Mouse (Mus musculus) c-Kit-negative CD71-positive TER-119-positive erythroid progenitor cells, embryonic 14.5 days (primary cell): Measurements from ENCODE around the gene Engase.

ENCODE experiments used
- DNase-seq: peaks from one replicate; pipeline ENCODE4 v3.0.0-alpha.2; 2013; ENCODE audit warnings: low read depth, low spot score

Gene Engase

GRCm38 (mm10) chr11:118523496-118524145 lies 47.0 kb downstream of the Engase start:
- DNase-seq = no peak

DNA sequence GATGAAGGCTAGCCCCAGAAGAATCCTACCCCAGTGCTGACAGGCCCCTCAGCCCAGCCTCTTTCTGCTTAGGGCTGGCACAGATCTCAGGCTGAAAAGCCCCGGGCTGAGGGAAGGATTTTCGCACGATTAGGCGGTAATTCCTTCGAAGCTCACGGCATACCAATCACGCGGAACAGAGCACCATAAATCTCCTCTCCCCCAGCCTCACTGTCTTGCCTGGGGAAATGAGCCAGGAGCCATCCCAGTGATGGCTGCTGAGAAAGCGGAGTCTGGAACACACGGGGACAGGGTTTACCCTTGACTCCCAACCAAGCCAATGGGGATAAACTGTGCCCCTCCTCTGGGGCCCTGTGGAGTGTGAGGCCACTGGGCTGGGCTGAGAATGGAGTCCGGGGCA lies 48.4 kb downstream of the Engase start:
- DNase-seq = no peak

GRCm38 (mm10) chr11:118528761-118529160 lies 52.1 kb downstream of the Engase start:
- no peak for DNase-seq

- no peak for DNase-seq
These were observed 53.7 kb downstream of the Engase start for GRCm38 (mm10) chr11:118530313-118530712.

DNA sequence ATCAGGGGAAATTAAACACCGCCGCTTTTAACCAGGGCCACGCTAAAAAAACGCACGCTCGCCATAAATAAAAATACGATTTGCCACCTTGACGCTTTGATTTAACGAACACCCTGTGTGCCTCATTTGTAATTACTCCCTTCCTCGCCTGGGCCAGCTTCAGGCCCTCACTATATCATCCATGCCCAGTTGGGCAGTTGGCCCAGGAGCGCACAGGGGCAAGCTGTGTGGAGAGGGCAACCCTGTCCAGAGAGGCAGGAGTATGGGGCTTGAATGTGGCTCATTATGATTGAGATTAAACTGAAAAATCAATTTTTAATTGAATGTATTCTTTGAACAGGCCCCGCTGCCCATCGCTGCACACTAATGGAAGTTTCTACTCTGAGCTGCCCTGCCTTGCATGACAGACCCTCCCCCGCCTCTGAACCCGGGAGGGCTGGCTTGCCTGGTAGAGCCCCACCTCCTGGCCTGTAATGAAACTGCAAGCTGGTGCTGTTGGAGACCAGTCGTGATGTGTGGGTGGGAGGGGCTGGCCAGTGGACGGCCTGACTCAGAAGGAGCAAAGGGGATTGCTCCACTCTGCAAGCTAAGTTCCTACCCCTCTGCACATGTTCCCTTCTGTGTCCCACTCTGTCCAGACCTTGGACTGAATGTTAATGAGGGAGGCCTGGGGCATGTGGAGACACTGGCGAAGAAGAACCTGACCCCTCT lies 57.9 kb downstream of the Engase start:
- DNase-seq = no peak

- no peak for DNase-seq
These were observed 61.4 kb downstream of the Engase start for GRCm38 (mm10) chr11:118538008-118538407.
